Mouse (Mus musculus) skeletal muscle tissue, adult 2 months (tissue): ENCODE measurements around the gene Rps6kl1.

Experiments
- DNase-seq: peaks from one replicate; pipeline ENCODE4 v3.0.0-alpha.2; 2012; ENCODE audit warnings: low read depth, low spot score

Rps6kl1 gene

DNA sequence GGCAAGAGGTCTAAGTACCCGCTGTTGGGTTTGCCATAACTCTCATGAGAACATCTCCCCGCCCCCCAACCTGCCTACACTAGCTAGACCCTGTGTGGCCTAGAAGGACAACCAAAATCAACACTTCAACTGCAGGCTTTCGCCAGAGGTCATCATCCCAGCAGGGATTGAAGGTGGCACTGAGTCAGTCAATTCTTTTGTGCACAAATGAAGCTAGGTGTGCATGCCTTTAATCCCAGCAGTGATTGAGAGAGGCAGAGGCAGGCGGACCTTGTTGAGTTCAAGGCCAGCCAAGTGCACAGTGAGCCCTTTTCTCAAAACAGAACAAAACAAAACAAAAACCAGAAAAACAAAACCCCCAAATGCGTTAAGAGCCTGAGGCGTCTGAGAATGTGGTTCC is 10.0 kb downstream of the Rps6kl1 start:
- DNase-seq = no peak

DNA sequence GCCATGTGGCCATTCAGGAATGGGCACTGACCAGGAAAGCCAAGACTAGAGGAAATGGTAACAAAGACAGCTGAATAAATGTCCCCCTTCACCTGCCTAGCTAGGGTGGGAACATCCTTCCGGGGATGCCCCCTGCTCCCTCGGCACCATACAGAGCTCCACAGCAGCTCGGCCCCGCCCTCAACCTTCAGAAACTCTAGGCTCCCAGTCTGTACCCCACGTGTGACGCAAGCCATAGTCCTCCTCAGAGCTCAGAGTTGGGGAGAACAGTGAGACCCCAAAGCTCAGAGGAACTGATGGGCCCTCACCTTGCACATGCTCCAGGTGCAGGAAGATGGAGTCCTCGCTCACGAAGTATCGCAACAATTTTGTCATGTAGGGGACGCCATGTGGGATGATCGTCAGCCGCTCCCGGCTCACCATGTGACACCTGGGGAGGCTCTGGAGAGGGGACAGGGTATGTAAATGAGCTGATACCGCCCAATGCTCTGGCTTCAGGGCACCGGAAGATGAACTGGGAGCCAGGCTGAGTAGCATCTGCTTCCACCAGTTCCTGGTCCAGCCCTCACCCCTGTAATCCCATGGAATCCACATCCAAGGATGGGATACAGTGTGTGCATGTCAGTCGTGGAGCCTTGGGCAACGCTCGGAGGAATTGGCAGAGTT is 10.9 kb downstream of the Rps6kl1 start:
- no peak for DNase-seq

DNA sequence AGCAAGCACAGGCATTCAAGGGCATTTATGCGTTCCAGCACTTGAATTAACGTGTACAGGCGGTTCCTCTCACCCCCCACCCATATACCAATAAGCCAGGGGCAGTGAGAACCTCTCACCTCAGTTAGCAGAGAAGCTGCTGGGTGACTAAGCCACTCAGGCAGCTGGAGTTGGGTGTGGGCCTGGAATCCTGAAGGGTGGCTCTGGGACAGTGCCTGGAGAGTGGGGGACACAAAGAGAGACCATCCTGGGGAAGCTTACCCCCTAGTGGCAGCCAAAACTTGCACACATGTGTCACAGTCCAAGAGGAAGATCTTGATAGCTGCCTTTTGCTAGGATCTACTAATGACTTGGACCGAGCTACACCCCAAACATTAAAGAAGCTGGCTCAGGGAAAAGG is 14.4 kb downstream of the Rps6kl1 start:
- DNase-seq = no peak

DNA sequence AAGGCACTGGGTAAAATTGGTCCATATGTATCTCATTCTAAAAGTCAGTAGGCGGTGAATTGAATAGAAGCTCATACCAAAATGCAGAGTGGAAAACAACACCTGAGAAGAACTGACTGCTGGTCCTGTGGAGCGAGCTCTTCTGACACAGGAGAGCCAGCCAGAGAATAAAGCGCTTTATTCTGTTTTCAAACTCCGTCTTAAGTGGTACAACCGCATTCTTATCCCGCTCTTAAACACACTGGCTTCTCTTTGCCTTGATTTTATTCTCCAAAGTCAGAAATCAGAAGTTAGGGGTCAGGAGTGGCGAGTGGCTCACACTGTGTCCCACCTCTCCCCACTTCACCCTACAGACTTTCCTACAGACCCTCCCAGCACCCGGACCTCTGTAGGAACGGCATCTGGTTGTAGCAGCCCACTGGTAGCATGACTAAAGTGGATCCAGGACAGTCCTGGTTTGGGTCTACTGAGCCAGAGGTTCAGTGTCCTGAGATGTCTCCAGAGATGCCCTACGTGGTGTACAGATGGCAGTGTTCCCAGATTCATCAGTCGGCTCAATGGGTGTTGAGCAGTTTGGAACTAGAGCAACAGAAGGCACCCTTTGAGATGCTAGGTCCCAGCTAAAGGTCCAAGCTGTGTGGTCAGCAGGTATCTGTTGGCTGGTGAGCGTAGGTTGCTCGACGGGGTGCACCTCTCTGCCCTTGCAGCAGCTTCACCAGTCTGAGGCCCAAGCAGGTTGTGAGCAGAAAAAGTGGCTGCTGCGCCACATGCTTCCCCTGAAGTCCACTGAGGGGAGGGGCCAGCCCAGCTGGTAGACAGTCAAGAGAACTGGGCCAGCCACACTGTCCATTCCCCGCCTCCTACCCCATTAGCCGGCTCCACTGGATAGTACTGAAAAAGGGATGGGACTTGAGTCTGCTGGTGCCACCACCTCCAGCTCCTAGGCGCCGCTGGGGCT is 15.3 kb downstream of the Rps6kl1 start:
- no peak for DNase-seq

DNA sequence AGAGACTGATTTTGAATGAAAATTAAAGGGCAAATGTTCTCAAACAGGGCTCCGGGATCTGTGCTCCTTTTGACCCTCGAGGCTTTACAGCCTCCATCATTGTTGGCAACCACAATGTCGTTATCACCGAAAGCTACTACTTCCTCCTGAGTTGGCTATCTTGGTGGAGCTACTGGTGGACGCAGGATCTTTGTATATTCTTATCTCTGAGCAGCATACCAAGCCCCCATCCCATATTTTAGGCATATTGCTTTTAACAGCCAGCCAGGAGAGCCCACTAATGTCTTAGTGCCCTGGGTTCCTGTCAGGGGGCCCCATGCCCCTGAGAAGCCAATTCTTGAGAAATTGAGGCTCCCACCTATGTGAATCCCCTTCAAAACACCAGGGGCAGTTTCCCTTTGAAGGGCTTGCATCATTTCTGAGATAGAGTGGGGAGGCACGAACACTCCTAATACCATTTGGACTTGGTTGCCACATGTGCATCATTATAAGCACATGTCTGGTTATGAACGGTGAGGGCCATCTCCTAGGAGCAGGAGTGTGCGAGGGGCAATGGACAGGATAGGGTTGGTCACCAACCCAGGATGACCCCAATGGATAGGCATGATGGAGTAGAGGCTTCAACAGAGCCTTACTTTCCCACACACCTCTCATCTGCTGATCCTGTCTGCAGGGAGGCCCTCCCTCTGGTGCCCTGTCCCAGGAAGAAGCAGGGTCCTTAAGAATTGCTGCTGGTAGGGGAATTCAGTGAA is 16.8 kb downstream of the Rps6kl1 start:
- no peak for DNase-seq

DNA sequence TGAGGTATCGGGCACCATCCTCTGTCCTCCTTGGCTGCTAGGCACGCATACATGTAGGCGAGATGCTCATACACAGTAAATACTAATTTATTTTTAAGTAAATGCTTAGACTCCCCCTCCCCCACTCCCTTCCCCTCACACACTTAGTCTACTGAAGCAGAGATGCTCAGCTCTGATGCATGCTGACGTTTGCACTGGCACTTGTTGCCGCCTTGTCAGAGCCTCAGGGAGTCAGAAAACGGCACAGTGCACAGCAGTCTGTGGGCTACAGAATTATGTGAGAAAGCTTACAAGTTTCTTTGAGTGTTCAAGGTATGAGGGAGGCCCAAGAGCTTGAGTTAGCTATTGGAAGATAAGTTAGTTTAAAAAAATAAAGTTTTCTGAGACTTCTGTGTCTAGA is 19.7 kb downstream of the Rps6kl1 start:
- no peak for DNase-seq

DNA sequence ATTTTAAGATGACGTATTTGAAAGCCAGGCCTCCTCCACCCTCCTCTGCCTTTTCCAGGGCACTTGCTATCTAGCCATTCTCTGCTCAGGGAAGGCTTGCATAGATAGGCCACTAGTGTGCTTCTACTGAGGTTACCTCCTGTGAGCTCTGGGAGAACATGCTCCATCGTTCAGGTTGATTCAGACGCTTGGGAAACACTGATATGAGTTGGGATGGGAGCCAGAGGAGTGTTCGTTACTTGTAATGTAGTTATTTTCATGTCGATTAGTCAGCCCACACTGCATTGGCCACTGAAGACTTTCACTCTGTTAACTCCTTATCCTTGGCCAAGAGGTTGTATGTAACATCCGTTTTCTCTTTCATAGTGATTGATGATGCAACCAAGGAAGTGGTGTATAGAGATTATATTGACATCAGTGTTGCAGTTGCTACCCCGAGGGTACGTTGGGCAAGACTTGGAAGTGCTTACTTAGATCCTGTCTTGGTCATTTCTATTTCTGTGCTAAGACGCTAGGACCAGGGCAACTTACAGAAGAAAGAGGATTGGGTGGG is 21.6 kb downstream of the Rps6kl1 start:
- no peak for DNase-seq

DNA sequence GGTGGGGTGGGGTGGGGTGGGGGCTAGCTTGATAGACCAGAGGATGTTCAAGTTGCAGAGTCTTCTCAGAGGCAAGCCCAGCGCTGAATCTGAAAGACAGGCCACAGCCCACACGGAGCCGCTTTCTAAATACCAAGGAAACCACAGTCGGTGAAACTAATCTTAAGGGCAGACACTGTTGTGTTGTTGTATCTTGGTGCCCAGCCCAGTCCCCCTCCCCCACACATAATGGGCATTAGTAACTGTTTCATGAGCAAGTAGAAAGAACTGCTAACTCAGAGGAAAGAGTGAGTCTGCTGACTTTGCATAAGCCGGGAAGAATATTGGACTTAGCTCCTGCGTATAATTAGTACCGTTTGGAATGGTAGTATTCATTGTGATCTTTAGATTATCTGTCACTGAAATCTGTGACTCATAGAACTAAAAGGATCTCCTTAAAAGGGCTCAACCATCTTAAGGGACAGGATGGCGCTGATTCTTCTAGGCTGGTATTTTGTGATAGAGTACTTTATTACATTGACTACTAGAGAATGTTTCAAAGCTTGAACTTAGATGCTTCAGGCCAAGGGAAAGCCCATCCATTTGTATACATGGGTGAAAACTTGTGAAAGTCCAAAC is 24.0 kb downstream of the Rps6kl1 start:
- DNase-seq = no peak

DNA sequence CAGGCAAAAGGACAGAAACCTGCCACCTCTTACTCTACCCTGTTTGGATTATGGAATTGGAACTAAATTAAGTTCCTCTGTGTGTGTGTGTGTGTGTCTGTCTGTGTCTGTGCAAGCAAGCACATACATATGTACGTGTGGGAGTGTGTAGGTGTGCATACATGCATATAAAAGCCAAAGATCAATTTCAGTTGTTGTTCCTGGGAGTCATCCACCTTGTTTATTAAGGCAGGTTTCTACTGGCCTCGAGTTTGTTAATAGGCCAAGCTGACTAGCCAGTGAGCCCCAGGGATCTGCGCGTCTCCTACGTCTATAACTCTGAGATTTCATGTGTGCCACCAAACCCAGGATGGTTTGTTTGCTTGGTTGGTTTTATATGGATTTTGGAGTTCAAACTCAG is 26.3 kb downstream of the Rps6kl1 start:
- no peak for DNase-seq

DNA sequence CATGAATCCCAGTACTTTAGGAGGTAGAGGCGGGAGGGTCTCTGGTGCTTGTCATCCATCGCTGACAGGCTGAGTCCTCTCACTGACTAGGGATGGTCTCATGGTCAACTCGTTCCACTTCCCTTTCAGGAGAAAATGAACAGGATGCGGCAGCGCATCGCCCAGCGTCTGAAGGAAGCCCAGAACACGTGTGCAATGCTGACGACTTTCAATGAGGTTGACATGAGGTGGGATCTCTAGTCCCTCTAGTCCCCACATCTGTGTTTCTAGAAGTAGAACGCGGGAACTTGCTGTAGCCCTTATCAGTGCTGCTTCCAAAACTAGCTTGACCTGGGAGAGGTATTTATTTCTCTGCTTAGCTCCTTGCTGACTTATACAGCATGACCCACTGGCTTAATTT is 27.4 kb downstream of the Rps6kl1 start:
- DNase-seq = no peak

DNA sequence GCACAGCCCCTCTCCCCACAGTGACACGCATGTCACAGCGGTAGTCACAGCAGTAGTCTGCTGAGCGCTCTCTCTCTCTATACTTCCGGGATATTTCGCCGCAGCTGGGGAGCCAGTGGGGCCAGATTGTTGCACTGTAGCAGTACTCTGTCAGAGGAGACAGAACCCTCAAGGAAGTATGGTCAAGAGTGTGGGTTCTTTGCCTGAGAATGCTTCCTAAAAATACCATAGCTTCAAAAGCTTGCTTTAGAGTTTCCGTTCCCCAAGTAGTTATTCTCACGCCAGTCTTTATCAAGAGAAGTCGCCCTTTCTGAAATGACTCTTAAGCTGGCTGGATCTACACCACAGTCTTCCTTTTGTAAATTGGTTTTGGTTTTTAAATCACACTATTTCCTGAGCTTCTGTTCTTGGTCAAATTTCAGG is 27.9 kb downstream of the Rps6kl1 start:
- DNase-seq = no peak

DNA sequence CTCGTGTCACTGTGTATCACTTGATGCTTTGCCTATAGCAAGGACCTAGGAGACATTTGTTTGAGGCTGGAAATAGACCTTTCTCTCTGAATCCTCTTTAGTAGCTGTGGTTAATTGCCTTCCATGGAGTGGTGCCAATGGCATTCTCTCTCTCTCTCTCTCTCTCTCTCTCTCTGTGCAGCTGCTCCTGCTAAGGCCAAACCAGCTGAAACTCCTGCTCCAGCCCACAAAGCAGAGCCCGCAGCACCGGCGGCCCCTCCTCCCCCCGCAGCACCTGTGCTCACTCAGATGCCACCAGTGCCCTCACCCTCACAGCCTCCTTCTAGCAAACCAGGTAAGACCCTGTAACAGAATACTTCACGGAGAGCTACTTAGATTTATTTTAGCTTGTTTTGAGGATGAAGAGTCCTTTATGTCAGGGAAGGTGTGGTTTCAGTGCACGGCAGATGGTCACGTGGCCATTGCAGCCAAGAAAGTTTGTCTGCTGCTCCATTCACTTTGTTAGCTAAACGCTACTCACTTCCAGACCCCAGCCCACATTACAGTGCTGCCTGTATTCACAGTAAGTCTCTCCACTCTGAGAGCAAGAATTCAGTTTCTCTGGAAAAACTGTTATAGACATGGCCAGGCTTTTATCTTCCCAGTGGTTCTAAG is 29.1 kb downstream of the Rps6kl1 start:
- DNase-seq = no peak

DNA sequence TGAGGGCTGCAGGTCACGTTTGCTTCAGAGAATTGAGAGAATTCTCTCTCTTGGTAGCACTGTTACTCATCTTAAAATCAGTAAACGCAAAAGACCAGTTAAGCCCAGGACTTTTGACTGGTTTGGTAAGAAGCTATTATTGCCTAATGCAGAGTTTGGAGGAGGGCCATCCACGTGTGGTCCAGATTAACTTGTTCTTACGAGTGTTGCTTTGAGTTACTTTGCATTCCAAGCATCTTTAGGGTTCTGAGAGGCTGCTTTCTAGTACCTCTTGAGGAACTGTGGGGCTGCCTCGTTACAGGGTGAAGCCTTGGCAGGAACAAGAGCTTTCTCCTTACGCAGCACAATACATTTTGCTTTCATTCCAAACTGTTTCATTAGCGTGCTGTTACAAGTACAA is 35.4 kb downstream of the Rps6kl1 start:
- no peak for DNase-seq

DNA sequence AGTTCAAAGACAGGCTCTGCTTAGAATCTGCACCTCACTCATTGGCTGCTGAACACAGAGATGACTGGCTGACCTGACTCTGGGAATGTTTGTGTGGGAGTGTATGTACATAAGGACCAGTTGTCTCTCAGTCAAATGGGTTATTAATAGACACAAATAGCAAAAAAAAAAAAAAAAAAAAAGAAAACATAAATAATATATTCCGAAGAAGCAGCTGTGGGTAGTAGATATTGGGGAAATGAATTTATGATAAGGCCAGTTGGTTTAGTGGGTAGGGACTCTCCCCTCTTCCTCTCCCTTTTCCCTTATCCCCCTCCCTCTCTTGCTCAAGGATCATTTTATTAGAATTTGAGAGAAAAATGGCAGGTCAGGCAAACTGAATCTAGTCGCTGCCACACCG is 37.1 kb downstream of the Rps6kl1 start:
- no peak for DNase-seq

DNA sequence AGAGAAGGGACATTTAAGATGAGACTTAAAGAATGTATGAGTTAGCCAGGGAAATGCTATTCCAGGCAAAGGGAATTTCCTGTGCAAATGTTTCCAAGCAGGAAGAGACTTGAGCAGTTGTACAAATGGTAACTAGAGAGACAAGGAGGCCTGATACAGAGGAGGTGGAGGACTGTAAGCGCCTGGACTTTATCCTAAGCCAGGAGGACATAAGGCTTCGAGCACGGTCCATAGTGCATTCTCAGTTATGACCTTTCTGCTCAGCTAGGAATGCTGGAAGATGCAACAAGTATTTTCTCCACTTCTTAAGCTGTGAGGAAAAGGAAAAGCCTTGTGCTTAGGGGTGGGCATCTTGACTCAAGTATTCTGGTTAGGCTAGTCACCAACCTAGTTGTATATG is 37.7 kb downstream of the Rps6kl1 start:
- DNase-seq = no peak

DNA sequence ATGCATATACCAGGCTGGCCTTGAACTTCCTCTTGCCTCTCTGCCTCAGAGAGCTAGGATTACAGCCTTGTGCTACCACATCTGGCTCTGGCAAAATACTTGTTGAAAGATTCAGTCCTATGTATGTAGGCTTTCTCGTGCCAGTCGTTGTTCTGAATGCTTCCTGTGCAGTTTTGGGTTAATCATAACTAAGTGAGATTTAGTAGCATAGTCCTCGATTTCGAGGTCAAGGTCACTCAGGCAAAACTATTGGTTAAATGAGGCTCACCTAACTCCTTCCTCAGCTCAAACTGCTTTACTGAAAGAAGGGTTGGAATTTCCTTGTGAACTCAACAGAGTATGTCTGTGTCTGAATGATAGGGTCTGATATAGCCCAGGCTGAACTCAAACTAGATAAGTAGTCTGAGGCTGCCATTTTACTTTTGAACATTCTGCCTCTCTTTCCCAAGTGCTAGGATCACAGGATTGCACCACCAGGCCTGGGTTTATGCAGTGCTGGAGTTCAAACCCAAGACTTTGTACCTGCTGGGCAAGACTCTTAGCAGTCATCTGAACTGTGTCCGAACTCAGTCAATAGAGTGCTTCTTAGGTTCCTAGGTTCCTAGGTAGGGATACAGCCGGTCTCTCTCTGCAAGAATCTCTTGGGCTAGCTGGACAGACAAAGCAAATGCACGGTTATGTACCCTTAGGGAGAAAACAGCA is 38.4 kb downstream of the Rps6kl1 start:
- DNase-seq = no peak

DNA sequence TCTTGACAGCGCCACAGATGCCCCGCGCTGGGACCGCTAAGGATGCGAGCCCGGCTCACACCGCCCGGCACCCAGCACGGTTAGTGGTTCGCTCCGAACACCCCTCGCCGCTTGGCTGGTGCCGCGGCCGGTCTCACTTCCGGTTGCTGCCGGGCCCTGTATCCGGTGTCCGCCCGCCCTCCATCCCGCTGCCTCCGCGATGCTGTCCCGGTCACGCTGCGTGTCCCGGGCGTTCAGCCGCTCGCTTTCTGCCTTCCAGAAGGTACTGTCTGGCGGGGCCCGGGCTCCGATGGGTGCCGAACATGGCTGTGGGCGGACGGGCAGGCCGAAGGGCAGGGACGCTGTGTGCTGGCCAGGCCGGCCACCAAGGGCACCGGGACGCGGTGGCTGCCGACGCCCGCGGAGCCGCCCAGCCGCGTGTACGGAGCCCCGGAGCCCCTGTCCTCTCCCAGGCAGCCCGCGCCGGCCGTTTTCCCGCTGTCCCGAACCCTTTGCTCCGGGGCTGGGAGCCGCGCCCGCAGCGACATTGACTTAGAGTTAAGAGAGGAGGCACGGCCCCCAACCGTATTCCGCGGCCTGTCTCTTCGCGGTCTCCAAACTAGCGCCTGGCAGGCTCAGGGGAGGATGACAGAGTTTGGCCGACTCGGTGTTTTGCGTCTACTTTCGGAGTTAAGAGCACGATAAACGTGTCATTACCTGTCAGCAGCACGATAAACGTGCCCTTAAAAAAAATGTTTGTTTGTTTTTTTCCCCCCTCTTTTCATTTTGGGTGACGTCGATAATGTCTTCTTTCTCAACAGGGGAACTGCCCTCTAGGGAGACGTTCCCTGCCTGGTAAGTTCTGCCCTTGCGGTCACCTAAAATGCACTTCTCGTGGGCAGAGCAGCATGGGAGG is 40.1 kb downstream of the Rps6kl1 start, which contains the start of the genes Prox2 and Dlst:
TSS of gene Prox2 (minus strand) at position 62 of the 895 bp plus-strand sequence.
TSS of gene Dlst (plus strand) at position 136 of the 895 bp plus-strand sequence.
- peak; percentile 64 for DNase-seq

DNA sequence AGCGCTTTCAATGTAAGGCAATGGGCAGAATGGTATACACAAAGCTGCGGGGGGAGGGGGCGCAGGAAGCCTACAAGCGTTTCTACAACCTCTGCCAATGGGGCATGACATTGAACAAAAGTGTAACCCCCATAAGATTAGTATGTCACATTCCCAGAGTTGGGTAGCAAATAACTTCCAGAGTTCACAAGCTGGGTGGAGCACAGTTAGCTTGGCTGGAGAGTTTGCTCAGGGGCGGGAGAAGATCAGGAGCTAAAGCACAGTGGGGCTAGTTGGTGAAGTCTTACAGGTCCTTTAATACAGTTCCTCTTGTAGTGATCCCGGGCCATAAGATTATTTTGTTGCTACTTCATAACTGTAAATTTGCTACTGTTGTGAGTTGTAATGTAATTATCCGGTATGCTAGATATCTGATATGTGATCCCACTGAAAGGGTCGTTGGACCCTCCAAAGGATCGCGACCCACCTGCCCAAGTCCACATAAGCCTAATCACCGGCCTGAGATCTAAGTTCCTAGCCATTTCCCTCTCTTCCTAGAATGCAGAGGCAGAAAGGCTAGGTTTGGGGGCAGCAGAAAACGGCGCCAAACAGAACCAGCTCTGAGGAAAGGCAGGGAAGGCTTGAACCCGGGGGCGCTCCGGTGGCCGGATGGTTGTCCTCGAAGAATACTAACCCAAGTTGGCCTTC is 40.9 kb downstream of the Rps6kl1 start:
- DNase-seq = peak; percentile 30

DNA sequence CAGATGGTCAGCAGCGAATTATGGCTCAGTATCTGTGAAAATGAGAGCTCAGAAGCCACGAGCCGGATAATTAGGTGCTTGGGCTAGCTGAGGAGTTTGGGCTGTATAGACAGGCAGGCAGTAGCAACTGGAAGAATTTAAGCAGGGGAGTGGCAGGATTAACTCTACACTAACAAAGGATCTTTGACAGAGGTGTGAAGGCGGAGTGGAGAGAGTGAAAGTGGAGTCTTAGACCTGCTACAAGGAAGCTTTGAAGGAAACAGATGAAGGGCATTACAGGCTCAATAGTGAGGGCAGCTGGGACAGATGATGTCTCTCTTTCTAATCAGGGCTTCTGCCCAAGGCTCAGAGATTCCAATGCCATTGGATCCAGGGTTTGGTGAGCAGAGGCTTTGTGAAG is 41.6 kb downstream of the Rps6kl1 start:
- no peak for DNase-seq
